Mouse (Mus musculus) testis, adult 2 months (tissue): Measurements from ENCODE around the gene Ppp1cc.

Source experiments
- CTCF ChIP-seq: fragments of 200-500 bp; IDR thresholded peaks from 2 replicates; pipeline ENCODE4 v1.5.1; 2012; ENCODE audit warnings: low read depth, mild to moderate bottlenecking, inconsistent platforms, low read length, moderate library complexity; ENCODE audit not compliant: control insufficient read depth, insufficient read depth, insufficient replicate concordance
- POLR2A ChIP-seq: fragments of 200-500 bp; IDR thresholded peaks from 2 replicates; pipeline ENCODE4 v1.6.1; 2012; ENCODE audit warnings: low read depth, mild to moderate bottlenecking, inconsistent platforms, low read length, moderate library complexity; ENCODE audit not compliant: control insufficient read depth

DNA sequence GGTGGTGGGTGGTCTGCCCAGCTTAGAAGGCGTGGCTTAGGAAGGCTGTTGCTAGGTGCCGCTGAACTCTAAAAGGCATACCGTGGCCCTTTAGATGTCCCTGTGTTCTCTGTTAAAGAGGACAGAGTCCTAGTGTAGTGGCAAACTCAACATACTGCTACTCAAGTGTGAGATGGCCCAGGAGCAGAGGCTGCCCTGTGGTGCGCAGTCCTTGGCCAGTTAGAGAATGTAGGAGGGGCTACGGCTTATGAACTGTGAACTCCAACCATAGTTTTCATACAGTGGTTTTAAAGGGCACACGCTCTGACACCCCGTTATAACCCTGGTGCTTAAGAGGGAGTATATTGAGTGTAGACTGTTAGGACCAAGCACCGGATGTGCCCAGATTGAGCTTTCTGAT is 13.0 kb downstream of the Ppp1cc start:
- no peak for TF ChIP-seq CTCF
- no peak for TF ChIP-seq POLR2A
